Mouse (Mus musculus): Measurements from ENCODE around the gene Tmem269. TPM values are rescaled to one million over a fixed set of nuclear protein-coding genes. Genes with fewer than 3 reads are reported as not detected.

Gene Tmem269
- under 1 TPM in 1 of 2 experiments, not detected in 1; 0.34 TPM for total RNA-seq (2023)

DNA sequence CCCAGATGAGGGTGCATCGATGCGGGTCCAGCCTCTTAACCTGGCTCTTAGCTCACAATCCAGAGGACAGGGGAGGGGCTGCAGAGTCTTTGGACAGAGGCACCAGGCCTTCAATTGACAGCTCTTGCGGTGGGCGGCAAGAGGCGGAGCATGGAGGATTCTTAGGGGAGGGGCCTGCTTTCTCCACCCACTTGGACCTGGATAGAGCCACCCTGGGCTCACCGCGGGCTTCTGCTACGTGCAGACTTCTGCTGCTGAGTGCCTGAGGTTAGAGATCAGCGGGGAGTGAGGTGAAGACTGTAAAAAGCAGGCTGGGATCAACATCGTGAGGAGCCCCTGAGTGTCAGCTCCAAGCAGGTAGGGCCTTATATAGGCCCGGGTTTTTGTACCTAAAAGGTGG is at the start of gene Tmem269:
Tmem269 (minus strand) TSS at position 49 of the 400 bp plus-strand sequence.

DNA sequence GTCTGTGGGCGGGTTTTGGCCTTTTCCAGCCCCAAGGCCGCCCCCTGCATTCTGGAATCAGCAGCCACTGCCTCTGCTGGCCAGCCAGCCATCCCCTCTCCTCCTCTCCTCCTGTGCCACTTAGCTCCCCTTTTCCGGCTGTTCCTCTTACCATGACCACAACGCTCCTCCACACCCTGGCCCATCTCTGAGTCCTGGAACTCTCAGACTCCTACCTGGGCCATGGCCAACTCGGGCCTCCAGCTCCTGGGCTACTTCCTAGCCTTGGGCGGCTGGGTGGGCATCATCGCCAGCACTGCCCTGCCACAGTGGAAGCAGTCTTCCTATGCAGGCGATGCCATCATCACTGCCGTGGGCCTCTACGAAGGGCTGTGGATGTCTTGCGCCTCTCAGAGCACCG is 37.3 kb upstream of the Tmem269 start, which contains the start of gene Cldn19:
Cldn19 (plus strand) TSS at position 64 of the 400 bp plus-strand sequence.

DNA sequence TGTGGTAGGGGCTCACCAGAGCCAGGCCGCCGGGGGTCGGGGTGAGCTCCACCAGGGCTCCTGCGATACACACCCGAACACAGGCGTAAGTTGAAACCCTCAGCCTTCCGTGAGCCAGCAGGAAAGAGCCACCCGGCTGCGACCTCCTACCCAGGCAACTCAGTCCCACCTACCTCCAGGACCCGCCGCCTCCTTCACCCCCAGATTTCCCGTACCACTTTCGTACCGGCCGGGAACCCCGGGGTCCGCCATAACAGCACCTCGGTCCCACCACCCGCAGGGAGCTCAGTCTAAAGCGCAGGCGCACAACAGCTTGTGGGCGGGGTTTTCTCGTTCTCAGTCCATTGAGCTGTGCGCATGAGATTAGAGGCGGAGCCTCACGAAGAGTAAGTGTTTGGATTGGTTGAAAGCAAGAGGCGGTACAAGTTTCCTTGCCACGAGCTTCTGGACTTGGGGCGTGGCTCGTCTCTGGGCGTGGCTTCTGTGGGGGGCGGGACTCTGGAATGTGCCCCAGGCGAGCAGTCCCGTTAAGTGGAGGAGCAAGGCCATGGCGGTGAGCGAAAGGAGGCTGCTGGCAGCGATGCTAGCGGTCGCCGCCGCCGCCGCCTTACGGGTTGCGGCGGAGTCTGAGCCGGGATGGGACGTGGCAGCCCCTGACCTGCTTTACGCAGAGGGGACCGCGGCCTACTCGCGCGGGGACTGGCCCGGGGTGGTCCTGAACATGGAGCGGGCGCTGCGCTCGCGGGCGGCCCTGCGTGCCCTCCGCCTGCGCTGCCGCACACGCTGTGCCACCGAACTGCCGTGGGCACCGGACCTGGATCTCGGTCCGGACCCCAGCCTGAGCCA is 14.6 kb upstream of the Tmem269 start, which contains the start of the genes AU022252 and P3h1:
AU022252 (minus strand) TSS at position 303 of the 846 bp plus-strand sequence.
P3h1 (plus strand) TSS at position 506 of the 846 bp plus-strand sequence.

DNA sequence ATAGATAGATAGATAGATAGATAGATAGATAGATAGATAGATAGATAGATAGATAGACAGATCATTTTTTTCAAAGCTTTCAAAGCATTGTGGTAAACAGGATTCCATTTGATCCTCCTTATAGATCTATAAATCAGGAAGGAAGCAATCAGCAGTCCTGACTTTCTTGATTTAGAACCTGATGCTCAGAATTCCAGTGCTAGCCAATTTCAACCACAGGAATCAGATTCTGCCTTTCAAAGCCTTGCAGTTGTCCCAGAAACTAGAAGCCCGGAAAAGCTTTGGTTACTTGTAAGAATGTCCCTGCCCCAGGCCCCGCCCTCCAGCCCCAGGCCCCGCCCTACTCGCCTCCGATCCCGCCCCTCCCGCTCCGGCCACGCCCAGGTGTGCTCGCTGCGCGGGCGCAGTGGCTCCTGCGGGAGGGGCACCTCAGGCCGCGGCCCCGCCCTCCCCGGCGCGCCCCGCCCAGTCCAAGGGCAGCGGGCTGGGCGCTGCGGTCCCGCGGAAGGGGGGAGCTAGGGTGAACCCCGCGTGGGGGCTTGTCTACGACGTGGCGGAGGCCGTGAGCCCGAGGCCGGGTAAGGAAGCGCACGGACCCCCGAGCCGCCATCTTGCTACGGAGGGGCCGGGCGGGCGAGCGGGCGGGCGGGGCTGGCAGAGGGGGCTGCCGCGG is 23.0 kb downstream of the Tmem269 start, which contains the start of gene Svbp:
Svbp (plus strand) TSS at position 398 of the 673 bp plus-strand sequence.

DNA sequence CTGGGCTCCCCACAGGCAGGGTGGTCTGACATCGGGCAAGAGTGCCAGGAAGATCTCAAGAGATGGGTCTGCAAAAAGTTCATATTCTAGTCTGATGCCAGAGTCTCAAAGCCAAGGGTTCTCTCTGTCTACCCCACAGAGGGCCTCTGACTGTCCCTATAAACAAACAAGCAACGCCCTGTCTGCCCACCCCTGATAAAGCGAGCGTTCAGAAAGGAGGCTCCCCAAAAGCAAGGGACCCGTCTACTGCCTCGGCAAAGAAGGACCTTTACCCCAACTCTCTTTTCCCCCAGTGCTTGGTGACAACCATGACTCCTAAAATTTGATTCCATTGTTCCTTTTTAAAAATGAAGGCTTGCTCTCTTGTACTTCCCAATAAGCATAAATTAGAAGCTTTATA is 28.2 kb downstream of the Tmem269 start, which contains the start of gene Ermap:
Ermap (minus strand) TSS at position 148 of the 400 bp plus-strand sequence.

DNA sequence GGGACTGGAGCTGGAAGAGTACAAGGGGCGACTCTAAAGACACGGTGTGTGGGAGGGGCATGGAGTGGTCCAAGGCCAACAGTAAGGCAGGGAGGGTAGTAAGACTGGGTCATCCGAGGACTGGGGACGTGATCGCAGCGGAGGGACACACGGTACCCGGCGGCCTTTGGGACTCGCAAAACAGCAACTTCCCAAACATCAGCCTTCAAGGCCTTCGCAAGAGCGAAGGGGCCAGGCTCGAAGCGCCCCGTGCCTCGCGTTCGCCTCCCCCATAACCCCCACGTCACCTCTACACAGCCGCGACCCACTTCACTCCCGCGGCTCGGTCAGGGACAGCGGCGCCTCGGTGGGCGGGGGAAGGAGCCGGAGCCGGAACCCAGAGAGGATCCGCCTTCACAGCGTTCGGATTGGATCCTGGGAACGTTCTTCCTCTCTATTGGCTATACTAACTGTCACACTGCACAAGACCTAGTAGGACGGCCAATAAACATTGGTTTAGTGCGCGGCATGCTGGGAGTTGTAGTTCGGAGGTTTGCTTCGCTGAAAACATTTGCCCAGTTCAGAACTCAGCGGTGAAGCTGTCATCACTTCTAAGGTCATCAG is 44.1 kb downstream of the Tmem269 start, which contains the start of gene Zfp691:
Zfp691 (minus strand) TSS at position 345 of the 603 bp plus-strand sequence.

Other genes with a start within 250 kb of the Tmem269 start
- gene Slc2a1, start 109.5 kb downstream of the Tmem269 start, total RNA-seq (2023): 10 to 100 TPM; 21.9 to 22.1 TPM
- 1 to 10 TPM; 6.4 to 8.5 TPM for gene Zfp691, start 44.0 kb downstream of the Tmem269 start, total RNA-seq (2023)
- under 1 TPM; 0.18 to 0.55 TPM for gene Ermap, start 28.2 kb downstream of the Tmem269 start, total RNA-seq (2023)
- 10 to 100 TPM; 11.4 to 15.5 TPM for gene Svbp, start 22.9 kb downstream of the Tmem269 start, total RNA-seq (2023)
- gene AU022252, start 14.5 kb upstream of the Tmem269 start, total RNA-seq (2023): 1 to 10 TPM; 5.2 to 7.4 TPM
- 1 to 10 TPM; 3.5 to 4.1 TPM for gene P3h1, start 14.7 kb upstream of the Tmem269 start, total RNA-seq (2023)
- not detected for gene Cldn19, start 37.2 kb upstream of the Tmem269 start, total RNA-seq (2023)
- gene Ybx1, start 76.4 kb upstream of the Tmem269 start, total RNA-seq (2023): 100 to 1,000 TPM; 400 to 434 TPM
- gene Ppih, start 102.3 kb upstream of the Tmem269 start, total RNA-seq (2023): 10 to 100 TPM; 14.7 to 19.5 TPM
- gene Ccdc30, start 197.3 kb upstream of the Tmem269 start, total RNA-seq (2023): not detected
- gene Ppcs, start 204.2 kb upstream of the Tmem269 start, total RNA-seq (2023): 1 to 10 TPM; 2.7 to 4.2 TPM
- gene Zmynd12, start 204.6 kb upstream of the Tmem269 start, total RNA-seq (2023): not detected

Measured in monocyte, adult 59 days (primary cell).